ENCODE assay signal across 8 mouse cellular contexts in the genomic region with DNA sequence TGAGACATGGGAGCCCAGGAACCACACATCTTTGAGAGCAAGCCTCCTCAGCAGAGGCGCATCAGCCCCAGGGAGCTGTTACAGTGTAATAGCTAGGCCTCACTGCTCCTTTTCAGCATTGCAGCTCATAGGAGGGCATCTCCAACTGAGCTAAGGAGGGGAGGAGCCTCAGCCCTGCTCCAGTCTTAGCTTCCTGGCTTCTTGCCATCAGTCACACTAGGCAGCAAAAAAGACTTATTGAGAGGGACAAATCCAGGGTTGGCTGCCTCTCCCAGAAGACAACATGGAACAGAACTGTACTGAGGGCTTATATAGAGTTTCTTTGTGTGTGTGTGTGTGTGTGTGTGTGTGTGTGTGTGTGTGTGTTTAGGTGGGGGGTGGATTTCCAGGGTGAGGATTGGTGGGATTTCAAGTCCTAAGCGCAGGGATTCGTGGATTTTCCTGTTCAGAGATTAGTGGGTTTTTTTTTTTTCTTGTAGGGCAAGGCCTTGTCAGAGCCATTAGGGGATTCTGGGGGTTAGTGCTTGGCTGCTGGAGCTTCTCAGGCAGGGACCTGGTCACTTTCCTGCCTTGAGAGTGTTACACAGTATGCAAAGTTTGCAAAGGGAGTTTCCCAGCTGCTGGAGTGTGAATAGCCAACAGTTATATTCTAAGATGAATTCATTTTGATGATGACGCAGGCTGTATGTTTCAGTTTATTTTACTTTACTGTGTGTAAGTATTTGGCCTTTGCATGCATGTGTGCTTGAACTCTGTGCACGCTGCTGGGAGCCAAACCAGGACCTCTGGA. TPM values are rescaled to one million over a fixed set of nuclear protein-coding genes. Genes with fewer than 3 reads are reported as not detected.
DNase-seq lines count a peak whose midpoint lies in the region; ATAC-seq and TF ChIP-seq lines count a peak whose summit lies in the region.

No protein-coding gene starts in this region.

- H3K4me1 ChIP-seq in heart, adult 2 months (ENCODE audit: control insufficient read depth, insufficient read depth, low read length): peaks cover 5% of the 10 kb centered on the region
- H3K4me1 ChIP-seq in lung, embryonic 16.5 days (replicated peaks; ENCODE audit: control insufficient read depth, insufficient read depth, low read length): peaks cover 9% of the 10 kb centered on the region

- H3K27me3 ChIP-seq in heart, adult 2 months (ENCODE audit: control insufficient read depth, insufficient read depth, low read length): no peaks in the 10 kb centered on the region
- H3K27me3 ChIP-seq in lung, embryonic 16.5 days (ENCODE audit: control insufficient read depth, insufficient read depth, low read depth, low read length): no peaks in the 10 kb centered on the region

- H3K27ac ChIP-seq in heart, adult 2 months: no peak overlapping the region
- H3K27ac ChIP-seq in lung, embryonic 16.5 days (ENCODE audit: low read length): peak overlapping the region; percentile 66

- no peak for TF ChIP-seq POLR2A in heart, adult 2 months (IDR thresholded peaks at IDR 0.05; ENCODE audit: insufficient read depth, low read depth, low read length)

- H3K4me2 ChIP-seq in lung, embryonic 16.5 days (ENCODE audit: low read depth, low read length): no peak overlapping the region

- H3K9ac ChIP-seq in heart, adult 2 months (ENCODE audit: low read depth, low read length): no peak overlapping the region
- peak overlapping the region; percentile 28 for H3K9ac ChIP-seq in lung, embryonic 16.5 days (ENCODE audit: low read length)

- 70% methylated on average over 5 of the region's 5 CpGs for WGBS in heart, adult 2 months
- 51% methylated on average over 5 of the region's 5 CpGs for WGBS in lung, embryonic 16.5 days

- intact Hi-C loops in heart, adult 2 months (cut with DNase I): no loop called here

- H3K9me3 ChIP-seq in lung, embryonic 16.5 days (ENCODE audit: control insufficient read depth, low read length): no peaks in the 10 kb centered on the region

- H3K36me3 ChIP-seq in heart, adult 2 months (ENCODE audit: control insufficient read depth, insufficient read depth, low read length): no peaks in the 10 kb centered on the region; the same call in 1 of the 2 replicates
- no peaks in the 10 kb centered on the region for H3K36me3 ChIP-seq in lung, embryonic 16.5 days (ENCODE audit: control insufficient read depth, insufficient read depth, low read length)

- peaks cover 11% of the 10 kb centered on the region for H3K79me2 ChIP-seq in heart, adult 2 months (replicated peaks; ENCODE audit: control insufficient read depth, insufficient read depth, low read length)

- TF ChIP-seq EP300 in heart, adult 2 months (IDR thresholded peaks at IDR 0.05; ENCODE audit: insufficient read depth, low read depth, low read length): no peak

- no peak overlapping the region for H3K4me3 ChIP-seq in heart, adult 2 months
- no peak overlapping the region for H3K4me3 ChIP-seq in lung, embryonic 16.5 days (ENCODE audit: low read length)

- peak; percentile 20 for DNase-seq in right cerebral cortex, adult 18-20 months
- no peak for DNase-seq in right cerebral cortex, postnatal 25 days
- peak; percentile 61 for DNase-seq in brain, embryonic 18.5 days (ENCODE audit: low read depth, low spot score)
- peak; percentile 31 to 50 for DNase-seq in heart, adult 2 months
- DNase-seq in kidney, adult 9 months: peak; percentile 64
- peak; percentile 36 for DNase-seq in skeletal muscle tissue, adult 2 months (ENCODE audit: low read depth, low spot score)
- no peak for DNase-seq in yolk sac, embryonic 10.5 days (ENCODE audit: low spot score)

- TF ChIP-seq CTCF in heart, adult 2 months (IDR thresholded peaks at IDR 0.05): no peak

- peak; percentile 92 for ATAC-seq in lung, embryonic 16.5 days (ENCODE audit: low read depth)

RNA-seq across cellular contexts. Expression of a gene that starts 25.2 kb away (rescaled TPM):
- total RNA-seq in heart, adult 2 months (2021): 10 to 100 TPM; 29.2 to 35.4 TPM
- 13.0 and 19.9 TPM in 2 replicates for polyA plus RNA-seq in heart, adult 2 months (2012; rRNA removed)
- 9.8 and 10.0 TPM in 2 replicates for polyA plus RNA-seq in lung, embryonic 16.5 days (2015; fragmentation: Nextera tagmentation; extraction: Ambion mirVana)

Comparison
In these comparisons a context has a peak if more than half of its experiments do, and no peak if none do; other contexts are left out.
1. DNase-seq: peak in right cerebral cortex, adult 18-20 months (single experiment), brain, embryonic 18.5 days (single experiment), heart, adult 2 months (2 of 2), kidney, adult 9 months (single experiment) and skeletal muscle tissue, adult 2 months (single experiment); none in right cerebral cortex, postnatal 25 days (single experiment) and yolk sac, embryonic 10.5 days (single experiment).